Mouse (Mus musculus) cerebellum, adult 18-20 months (tissue): ENCODE data around the gene Abi3.

ENCODE experiments used
- DNase-seq, 2 experiments: peaks; one replicate each; pipeline ENCODE4 v3.0.0; 2021

The Abi3 gene

GRCm38 (mm10) chr11:95838598-95838997 is 3.7 kb downstream of the Abi3 start:
- no peak for DNase-seq

DNA sequence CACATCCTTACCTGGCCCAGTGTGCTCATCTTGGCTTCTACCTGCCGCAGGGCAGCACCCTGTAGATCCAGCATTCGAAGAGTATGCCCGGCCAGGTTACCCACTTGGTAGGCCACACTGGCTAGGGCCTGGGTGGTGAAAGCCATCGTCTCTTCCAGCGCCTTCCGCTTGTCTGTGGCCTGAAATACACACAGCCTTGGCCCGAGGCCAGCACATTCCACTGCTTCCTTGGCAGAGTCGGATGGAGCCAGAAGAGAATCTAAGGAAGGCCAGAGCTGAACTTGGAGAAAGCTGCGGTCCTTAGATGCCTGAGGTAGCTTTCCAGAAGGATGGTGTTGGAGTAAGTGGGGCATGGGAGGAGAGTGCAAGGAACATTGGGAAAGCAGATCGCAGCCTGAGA is 5.2 kb downstream of the Abi3 start, which contains the start of gene Gngt2:
Gene Gngt2, plus strand, starts transcription at position 158 of the 400 bp plus-strand sequence.
- peak; percentile 50 to 60 for DNase-seq

DNA sequence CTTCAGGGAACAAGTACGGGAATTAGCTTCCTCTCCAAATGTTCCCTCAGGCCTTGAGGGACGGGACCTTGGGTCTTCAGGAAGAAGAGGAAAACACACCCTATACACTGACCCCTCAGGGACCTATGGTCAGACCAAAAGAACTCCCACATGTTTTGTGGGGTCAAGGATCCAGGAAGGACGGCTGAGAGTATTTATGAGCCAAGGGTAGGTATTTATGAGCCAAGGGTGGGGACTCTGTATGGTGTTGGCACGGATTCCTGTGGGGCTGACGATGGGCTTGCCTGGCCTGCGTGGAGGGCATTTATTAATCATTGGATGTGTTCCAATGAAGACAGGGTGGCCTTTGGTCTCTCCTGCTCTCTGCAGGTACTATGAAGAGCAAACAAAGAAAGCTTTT is 5.8 kb downstream of the Abi3 start:
- no peak for DNase-seq

GRCm38 (mm10) chr11:95835832-95836231 is 6.4 kb downstream of the Abi3 start:
- no peak for DNase-seq

DNA sequence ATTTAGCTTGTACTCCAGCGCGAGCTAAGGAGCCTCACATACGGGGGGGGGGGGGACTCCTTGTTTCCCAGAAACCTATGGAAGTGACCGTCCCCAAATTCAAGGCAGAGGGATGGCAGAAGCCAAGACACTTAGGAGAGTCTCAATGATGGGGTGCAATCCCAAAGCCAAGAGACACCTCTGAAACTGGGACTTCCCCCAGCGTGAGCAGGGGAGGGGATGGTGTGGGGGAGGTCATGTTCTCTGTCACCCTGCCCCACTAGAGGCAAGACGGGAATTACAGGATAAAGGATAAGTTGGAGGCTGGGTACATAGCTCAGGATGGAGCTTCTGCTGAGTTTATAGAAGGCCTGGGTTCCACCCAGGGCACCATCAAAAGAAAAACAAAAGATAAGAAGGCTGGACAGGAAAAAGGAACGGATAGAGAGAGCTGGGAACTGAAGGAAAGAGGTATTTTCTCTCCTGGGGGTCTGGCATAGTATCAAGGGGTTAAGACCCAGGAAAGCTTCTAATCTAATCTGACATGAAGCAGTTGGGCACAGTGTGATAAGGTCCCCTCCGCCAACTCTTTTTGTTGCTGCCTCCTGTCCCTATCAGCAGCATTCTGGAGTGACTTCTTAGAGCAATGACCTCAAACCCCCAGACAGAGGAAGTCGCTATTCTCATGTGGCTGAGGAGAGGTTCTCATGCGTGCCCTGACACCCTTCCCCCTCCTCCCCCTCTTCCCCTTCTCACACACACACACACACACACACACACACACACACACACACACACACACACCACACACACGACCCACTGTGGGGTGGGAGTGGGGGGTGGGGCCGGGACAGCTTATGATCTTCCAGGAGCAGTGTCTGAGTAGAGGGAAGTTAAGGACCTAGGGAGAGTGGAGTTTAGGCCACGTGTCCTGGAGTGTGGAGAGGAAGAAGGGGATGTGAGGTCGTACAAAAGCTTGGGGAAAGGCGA is 7.2 kb downstream of the Abi3 start:
- no peak for DNase-seq

DNA sequence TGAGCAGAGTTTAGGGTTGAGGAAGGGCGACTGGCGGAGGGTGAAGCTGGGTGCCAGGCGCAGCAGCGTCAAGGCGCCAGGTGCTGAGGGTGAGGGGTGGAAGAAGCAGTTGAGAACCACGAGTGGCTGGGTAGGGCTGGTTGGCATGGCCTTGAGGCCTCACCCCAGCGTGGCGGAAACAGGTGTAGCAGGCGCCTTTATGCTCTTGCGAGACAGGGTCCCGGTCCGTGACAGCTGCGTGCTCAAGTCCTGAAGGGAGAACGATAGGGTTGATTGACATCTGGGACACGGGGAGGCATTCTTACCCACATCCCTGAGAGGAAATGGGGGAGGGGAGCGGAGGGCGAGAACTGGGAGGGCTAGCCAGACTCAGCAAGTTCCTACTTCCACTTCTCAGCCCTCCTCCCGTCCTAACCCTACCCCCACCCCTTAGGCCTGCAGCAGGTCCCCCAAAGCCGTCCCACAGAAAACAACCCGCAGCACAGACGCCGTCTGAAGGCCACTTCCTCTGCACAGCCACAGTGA is 8.1 kb downstream of the Abi3 start:
- no peak for DNase-seq

- no peak for DNase-seq
Measured at GRCm38 (mm10) chr11:95833631-95834142, 8.6 kb downstream of the Abi3 start.

- DNase-seq, result no peak
Measured at GRCm38 (mm10) chr11:95833006-95833570, 9.2 kb downstream of the Abi3 start.

- no peak for DNase-seq
Measured at GRCm38 (mm10) chr11:95832129-95833005, 9.9 kb downstream of the Abi3 start.

- DNase-seq, result no peak
Measured at GRCm38 (mm10) chr11:95831641-95832040, 10.6 kb downstream of the Abi3 start.

DNA sequence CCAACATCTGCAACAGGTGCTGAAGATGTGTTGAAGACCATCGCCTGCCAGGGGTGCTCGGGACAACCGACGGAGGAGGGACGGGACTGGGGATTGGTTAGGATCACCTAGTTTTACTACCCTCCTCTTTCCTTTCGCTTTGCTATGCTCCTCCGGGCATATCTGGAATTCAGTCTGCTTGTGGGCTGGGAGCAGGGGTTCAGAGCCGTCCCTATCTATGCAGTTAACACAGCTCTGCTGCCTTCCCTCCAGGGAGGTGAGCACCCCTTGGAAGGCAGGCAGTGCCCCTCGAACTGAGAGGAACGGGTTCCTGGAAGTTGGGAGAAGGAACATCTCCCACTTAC is 11.0 kb downstream of the Abi3 start:
- no peak for DNase-seq

GRCm38 (mm10) chr11:95830411-95831275 is 11.6 kb downstream of the Abi3 start:
- no peak for DNase-seq

- DNase-seq, result no peak
Measured at GRCm38 (mm10) chr11:95829526-95830050, 12.7 kb downstream of the Abi3 start.

- no peak for DNase-seq
Measured at GRCm38 (mm10) chr11:95828181-95828964, 13.9 kb downstream of the Abi3 start.

DNA sequence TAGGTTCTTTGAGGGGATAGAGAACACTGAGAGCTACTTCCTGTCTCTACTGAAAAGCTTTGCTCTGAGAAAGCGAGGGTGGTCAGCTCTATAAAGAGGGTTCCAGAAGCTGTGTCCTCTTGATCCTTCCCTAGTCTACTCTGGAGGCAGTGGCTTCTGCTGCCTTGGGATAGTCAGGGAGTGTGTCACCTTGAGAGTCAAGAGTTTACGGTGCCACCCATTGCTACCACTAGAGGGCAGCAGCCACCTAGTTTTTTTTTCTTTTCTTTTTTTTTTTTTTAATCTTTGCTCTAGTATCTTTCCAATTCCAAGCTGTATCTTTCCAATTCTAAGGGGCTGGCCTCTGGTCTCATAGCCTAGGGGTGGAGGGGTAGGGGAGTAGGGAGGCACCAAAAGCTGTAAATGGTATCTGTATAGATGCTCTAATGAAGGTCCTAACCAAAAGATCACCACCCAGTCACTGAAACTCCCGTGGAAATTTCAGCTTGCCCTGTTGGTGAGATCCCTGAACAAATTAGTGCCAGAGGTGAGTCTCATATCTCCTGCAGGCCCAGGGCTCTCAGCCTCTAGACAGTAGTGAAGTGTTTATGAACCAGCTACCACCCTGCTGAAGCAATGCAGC is 14.7 kb downstream of the Abi3 start:
- peak; percentile 69 to 79 for DNase-seq

GRCm38 (mm10) chr11:95827168-95827447 is 15.2 kb downstream of the Abi3 start:
- DNase-seq, result no peak

DNA sequence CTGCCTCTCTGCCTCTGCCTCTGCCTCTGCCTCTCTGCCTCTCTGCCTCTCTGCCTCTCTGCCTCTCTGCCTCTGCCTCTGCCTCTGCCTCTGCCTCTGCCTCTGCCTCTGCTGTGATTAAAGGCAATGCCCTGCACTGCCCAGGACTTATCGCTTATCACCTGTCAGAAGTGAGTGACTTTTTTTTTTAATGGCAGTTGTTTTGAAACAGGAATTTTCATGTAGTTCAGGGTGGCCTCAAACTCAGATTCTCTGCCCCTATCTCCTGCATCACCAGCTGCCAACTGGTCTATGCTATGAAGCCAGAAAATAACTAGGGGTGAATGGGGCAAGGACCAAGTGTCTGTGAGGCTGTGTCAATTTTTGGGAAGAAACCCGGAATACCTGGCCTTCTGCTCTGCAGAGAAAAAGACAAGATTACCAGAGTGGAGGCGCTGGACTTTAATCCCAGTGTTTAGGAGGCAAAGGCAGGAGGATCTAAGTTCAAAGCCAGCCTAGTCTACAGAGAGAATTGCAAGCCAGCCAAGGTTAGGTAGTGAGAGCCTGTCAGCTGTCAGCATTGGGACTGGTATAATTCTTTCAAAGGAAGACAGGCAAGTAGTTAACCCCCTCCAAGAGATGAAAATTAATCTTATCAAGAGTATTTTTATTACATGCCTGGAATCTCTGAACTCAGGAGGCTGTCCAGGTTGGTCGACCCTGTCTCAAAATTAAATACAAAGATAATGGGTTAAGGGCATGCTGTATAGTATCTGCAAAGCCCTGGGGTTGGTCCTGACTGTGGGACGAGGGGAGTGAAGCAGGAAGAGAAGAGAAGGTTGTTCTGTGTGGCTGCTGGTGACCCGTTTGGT is 15.7 kb downstream of the Abi3 start:
- no peak for DNase-seq

DNA sequence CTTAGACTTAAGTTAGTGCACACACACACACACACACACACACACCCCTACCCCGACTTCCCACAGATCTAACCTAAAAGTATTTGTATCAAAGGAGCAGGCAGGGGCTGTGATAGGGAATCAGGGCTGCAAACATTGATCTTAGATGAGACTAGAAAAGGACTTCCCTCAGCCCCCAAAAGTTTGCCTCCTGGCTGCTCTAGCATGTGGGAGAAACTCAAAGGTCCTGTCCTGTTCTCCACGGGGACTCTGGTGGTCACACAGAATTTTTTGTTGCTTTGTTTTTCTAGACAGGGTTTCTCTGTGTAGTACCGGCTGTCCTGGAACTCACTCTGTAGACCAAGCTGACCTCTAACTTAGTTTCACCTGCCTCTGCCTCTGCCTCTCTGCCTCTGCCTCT is 16.7 kb downstream of the Abi3 start:
- no peak for DNase-seq

DNA sequence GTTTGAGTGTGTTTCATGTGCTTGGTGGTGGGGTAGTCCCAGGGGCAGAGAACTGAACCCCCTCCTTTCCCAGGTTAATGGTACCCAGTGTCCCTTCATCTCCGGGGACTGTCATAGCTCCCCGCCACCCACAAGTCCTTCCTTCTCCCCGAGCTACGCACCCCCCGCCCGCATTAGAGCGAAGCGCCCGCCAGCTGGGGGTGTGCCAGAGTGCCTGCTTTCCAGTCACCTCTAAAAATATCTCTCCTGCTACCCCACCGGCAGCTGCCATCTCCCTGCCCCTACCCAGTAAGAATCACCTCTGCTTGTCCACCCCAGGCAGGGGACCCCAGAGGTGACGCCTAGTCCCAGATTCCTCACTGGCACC is 17.4 kb downstream of the Abi3 start:
- DNase-seq, result peak; percentile 76 to 79
